ENCODE assay signal across 9 mouse cellular contexts in genomic region chr1:179623657-179624056, GRCm38 (mm10). TPM values are rescaled to one million over a fixed set of nuclear protein-coding genes. Genes with fewer than 3 reads are reported as not detected.
DNase-seq lines count a peak whose midpoint lies in the region; ATAC-seq and TF ChIP-seq lines count a peak whose summit lies in the region.
"Had no signal": no experiment of that assay in that cellular context is flagged by ENCODE, and none has a peak within 500 bp of the region (broad histone marks: within the 10 kb centered on the region; RNA-seq: fewer than 3 reads in every experiment).

No protein-coding gene starts in this region.

- H3K27me3 ChIP-seq in hindbrain, embryonic 10.5 days (ENCODE audit: insufficient read depth, poor library complexity, severe bottlenecking): no peaks in the 10 kb centered on the region
- H3K27me3 ChIP-seq in hindbrain, embryonic 13.5 days: no peaks in the 10 kb centered on the region
- no peaks in the 10 kb centered on the region for H3K27me3 ChIP-seq in cerebellum, adult 2 months (ENCODE audit: control insufficient read depth, insufficient read depth, low read length)
- no peaks in the 10 kb centered on the region for H3K27me3 ChIP-seq in kidney, embryonic 16.5 days (ENCODE audit: insufficient read depth, low read length)
- H3K27me3 ChIP-seq: limb, embryonic 13.5 days had no signal

- no peak for TF ChIP-seq POLR2A in cerebellum, adult 2 months (IDR thresholded peaks at IDR 0.05; ENCODE audit: borderline replicate concordance, insufficient read depth, low read length)

- H3K4me3 ChIP-seq in hindbrain, embryonic 10.5 days: no peak overlapping the region
- no peak overlapping the region for H3K4me3 ChIP-seq in hindbrain, embryonic 13.5 days
- no peak overlapping the region for H3K4me3 ChIP-seq in cerebellum, adult 2 months (replicated peaks; ENCODE audit: insufficient read depth, low read depth, low read length)
- H3K4me3 ChIP-seq in kidney, embryonic 16.5 days (ENCODE audit: low read length): no peak overlapping the region
- H3K4me3 ChIP-seq: limb, embryonic 13.5 days had no signal

- H3K9me3 ChIP-seq in hindbrain, embryonic 10.5 days: no peaks in the 10 kb centered on the region
- H3K9me3 ChIP-seq in hindbrain, embryonic 13.5 days: no peaks in the 10 kb centered on the region
- no peaks in the 10 kb centered on the region for H3K9me3 ChIP-seq in kidney, embryonic 16.5 days (ENCODE audit: low read length)
- H3K9me3 ChIP-seq: limb, embryonic 13.5 days had no signal

- H3K9ac ChIP-seq in hindbrain, embryonic 13.5 days: no peak overlapping the region
- H3K9ac ChIP-seq in kidney, embryonic 16.5 days (replicated peaks; ENCODE audit: low read length): no peak overlapping the region
- H3K9ac ChIP-seq: limb, embryonic 13.5 days had no signal

- TF ChIP-seq CTCF in cerebellum, adult 2 months (IDR thresholded peaks at IDR 0.05; ENCODE audit: borderline replicate concordance, insufficient read depth, low read depth, low read length): peak; percentile 55

- H3K4me1 ChIP-seq in hindbrain, embryonic 10.5 days (replicated peaks): no peaks in the 10 kb centered on the region
- no peaks in the 10 kb centered on the region for H3K4me1 ChIP-seq in hindbrain, embryonic 13.5 days (replicated peaks)
- no peaks in the 10 kb centered on the region for H3K4me1 ChIP-seq in cerebellum, adult 2 months (ENCODE audit: control insufficient read depth, insufficient read depth, low read length)
- no peaks in the 10 kb centered on the region for H3K4me1 ChIP-seq in kidney, embryonic 16.5 days (ENCODE audit: insufficient read depth, low read length)

- no peak for ATAC-seq in hindbrain, embryonic 13.5 days (ENCODE audit: low FRiP score)
- ATAC-seq in kidney, embryonic 16.5 days (ENCODE audit: low FRiP score, low TSS enrichment): 0 out of 2 replicates have a peak, but pooled peaks have one; percentile 12

- 69% methylated on average over 4 of the region's 4 CpGs for WGBS in hindbrain, embryonic 10.5 days
- 74% methylated on average over 4 of the region's 4 CpGs for WGBS in hindbrain, embryonic 13.5 days
- 55% methylated on average over 4 of the region's 4 CpGs for WGBS in cerebellum, adult 2 months
- 62% methylated on average over 4 of the region's 4 CpGs for WGBS in kidney, embryonic 16.5 days

- DNase-seq in hindbrain, embryonic 10.5 days (ENCODE audit: low spot score): peak; percentile 45
- peak; percentile 37 for DNase-seq in urinary bladder, postnatal 14 days (ENCODE audit: low spot score)
- DNase-seq in urinary bladder, adult 2 months (ENCODE audit: low spot score): no peak
- DNase-seq in cerebellum, adult 2 months: peak; percentile 43 to 63
- peak; percentile 18 to 36 for DNase-seq in natural killer cell, adult 2 months (ENCODE audit: low spot score in 2 of 2)
- DNase-seq in right cerebral cortex, adult 18-20 months: no peak

- H3K27ac ChIP-seq in hindbrain, embryonic 10.5 days: no peak overlapping the region
- H3K27ac ChIP-seq in hindbrain, embryonic 13.5 days: no peak overlapping the region
- H3K27ac ChIP-seq in cerebellum, adult 2 months (ENCODE audit: insufficient read depth, low read length): no peak overlapping the region
- no peak overlapping the region for H3K27ac ChIP-seq in kidney, embryonic 16.5 days (ENCODE audit: low read length)
- H3K27ac ChIP-seq: limb, embryonic 13.5 days had no signal

- H3K36me3 ChIP-seq in hindbrain, embryonic 10.5 days: peaks cover 18% of the 10 kb centered on the region
- H3K36me3 ChIP-seq in hindbrain, embryonic 13.5 days: peaks cover 27% of the 10 kb centered on the region
- peaks cover 10% of the 10 kb centered on the region for H3K36me3 ChIP-seq in kidney, embryonic 16.5 days (ENCODE audit: insufficient read depth, low read length)

- no peak overlapping the region for H3K4me2 ChIP-seq in hindbrain, embryonic 13.5 days
- H3K4me2 ChIP-seq in kidney, embryonic 16.5 days (replicated peaks; ENCODE audit: low read depth, low read length): no peak overlapping the region
- H3K4me2 ChIP-seq: limb, embryonic 13.5 days had no signal

RNA-seq across cellular contexts. Expression of gene Sccpdh, which starts 44.4 kb away (rescaled TPM):
- 88.0 and 92.3 TPM in 2 replicates for polyA plus RNA-seq in hindbrain, embryonic 10.5 days (2016; fragmentation: Nextera tagmentation; extraction: Ambion mirVana)
- 142 and 147 TPM in 2 replicates for polyA plus RNA-seq in hindbrain, embryonic 13.5 days (2015; fragmentation: Nextera tagmentation; extraction: Ambion mirVana)
- polyA plus RNA-seq in urinary bladder, adult 2 months (2012; rRNA removed): 33.2 and 43.1 TPM in 2 replicates
- polyA plus RNA-seq in cerebellum, adult 2 months (2012; rRNA removed): 131 and 140 TPM in 2 replicates
- 72.8 and 76.2 TPM in 2 replicates for polyA plus RNA-seq in kidney, embryonic 16.5 days (2015; fragmentation: Nextera tagmentation; extraction: Ambion mirVana)

Comparison
In these comparisons a context has a peak if more than half of its experiments do, and no peak if none do; other contexts are left out.
1. DNase-seq: peak in hindbrain, embryonic 10.5 days (single experiment), urinary bladder, postnatal 14 days (single experiment), cerebellum, adult 2 months (2 of 2) and natural killer cell, adult 2 months (2 of 2); none in urinary bladder, adult 2 months (single experiment) and right cerebral cortex, adult 18-20 months (single experiment).